26 mouse cellular contexts compared by ENCODE assay signal in the genomic region with DNA sequence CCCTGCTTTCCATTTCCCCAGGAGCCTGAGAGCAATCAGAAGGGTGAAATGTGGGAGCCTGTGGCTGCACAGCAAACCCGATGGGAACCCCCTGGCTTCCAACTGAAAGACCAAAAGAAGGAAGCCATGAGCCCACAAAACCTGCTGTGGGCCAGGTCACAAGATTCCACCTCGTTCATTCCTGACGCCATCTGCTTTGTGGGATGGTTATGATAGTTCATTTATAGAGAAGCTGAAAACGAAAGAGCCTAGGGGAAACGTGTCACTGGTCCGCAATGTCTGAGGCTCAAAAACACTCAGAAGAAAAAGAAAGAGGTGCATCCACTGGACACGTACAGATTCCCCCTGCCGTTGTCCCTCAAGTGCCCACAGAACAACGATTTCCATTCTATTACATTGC.
"Had no signal": no experiment of that assay in that cellular context is flagged by ENCODE, and none has a peak within 500 bp of the region (broad histone marks: within the 10 kb centered on the region; RNA-seq: fewer than 3 reads in every experiment).

No protein-coding gene starts in this region.

- ATAC-seq: hindbrain, postnatal 0 days; intestine, embryonic 16.5 days had no signal

- DNase-seq: gastrocnemius, adult 2 months; gastrocnemius, postnatal 10 days; gastrocnemius, postnatal 36 days; heart, adult 18-20 months; heart, postnatal 10 days; heart, postnatal 4 days; kidney, adult 18-20 months; kidney, adult 9 months; kidney, postnatal 14 days; kidney, postnatal 4 days; liver; liver, embryonic 13.5 days had no signal

- H3K9me3 ChIP-seq: heart, embryonic 10.5 days; heart, embryonic 12.5 days; hindbrain, embryonic 13.5 days; hindbrain, embryonic 15.5 days; kidney, embryonic 15.5 days; limb, embryonic 10.5 days; limb, embryonic 12.5 days; liver, embryonic 13.5 days; liver, embryonic 15.5 days had no signal

- H3K27ac ChIP-seq: gastrocnemius, adult 2 months; heart, embryonic 10.5 days; hindbrain, embryonic 13.5 days; hindbrain, embryonic 15.5 days; hindbrain, postnatal 0 days; kidney, embryonic 15.5 days; kidney, postnatal 0 days; layer of hippocampus, adult 2 months; left cerebral cortex, adult 2 months; limb, embryonic 10.5 days; limb, embryonic 12.5 days; liver, embryonic 13.5 days; liver, embryonic 15.5 days had no signal

- H3K36me3 ChIP-seq: heart, embryonic 10.5 days; heart, embryonic 12.5 days; hindbrain, embryonic 13.5 days; hindbrain, embryonic 15.5 days; kidney, embryonic 15.5 days; limb, embryonic 10.5 days; limb, embryonic 12.5 days; liver, embryonic 13.5 days; liver, embryonic 15.5 days had no signal

- H3K4me1 ChIP-seq: liver, embryonic 13.5 days had no signal

- H3K4me3 ChIP-seq: gastrocnemius, adult 2 months; heart, embryonic 10.5 days; heart, embryonic 12.5 days; hindbrain, embryonic 13.5 days; hindbrain, embryonic 15.5 days; kidney, embryonic 15.5 days; layer of hippocampus, adult 2 months; left cerebral cortex, adult 2 months; limb, embryonic 10.5 days; limb, embryonic 12.5 days; liver, embryonic 13.5 days; liver, embryonic 15.5 days had no signal

- H3K27me3 ChIP-seq: hindbrain, embryonic 15.5 days had no signal

- H3K4me2 ChIP-seq: heart, embryonic 12.5 days; hindbrain, embryonic 13.5 days; hindbrain, embryonic 15.5 days; kidney, embryonic 15.5 days; limb, embryonic 12.5 days; liver, embryonic 11.5 days; liver, embryonic 13.5 days; liver, embryonic 15.5 days had no signal

- H3K9ac ChIP-seq: heart, embryonic 12.5 days; hindbrain, embryonic 13.5 days; hindbrain, embryonic 15.5 days; kidney, embryonic 15.5 days; limb, embryonic 12.5 days; liver, embryonic 13.5 days; liver, embryonic 15.5 days had no signal
